Mouse (Mus musculus): ENCODE data around the gene Iqschfp. TPM values are rescaled to one million over a fixed set of nuclear protein-coding genes. Genes with fewer than 3 reads are reported as not detected.

Gene Iqschfp
- total RNA-seq, 2 experiments from 2014 or later, result not detected

DNA sequence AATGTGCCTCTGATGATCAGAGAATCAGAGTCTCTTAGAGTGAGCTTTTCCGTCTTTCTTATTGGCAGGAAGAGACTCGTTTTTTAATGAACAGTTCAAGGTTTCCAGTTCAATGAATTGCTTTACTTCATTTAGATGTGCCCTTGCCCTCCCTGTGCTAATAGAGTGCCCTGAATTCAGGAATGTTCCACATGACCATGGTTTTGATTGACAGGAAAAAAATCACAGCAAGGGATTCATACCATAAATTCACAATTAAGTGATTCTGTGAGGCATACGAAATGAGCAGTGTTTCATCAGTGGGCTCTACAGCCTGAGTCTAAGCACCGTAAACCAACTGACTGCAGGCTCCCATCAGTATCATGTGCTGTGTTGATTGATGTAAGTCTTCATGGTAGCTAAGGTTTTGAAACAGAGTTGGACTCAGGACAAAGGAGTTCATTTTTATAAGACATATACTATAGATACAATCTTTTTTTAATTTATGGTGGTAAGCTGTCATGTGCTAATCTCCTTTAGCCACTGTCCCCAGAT is 312.0 kb downstream of the Iqschfp start:
- no peak for DNase-seq

DNA sequence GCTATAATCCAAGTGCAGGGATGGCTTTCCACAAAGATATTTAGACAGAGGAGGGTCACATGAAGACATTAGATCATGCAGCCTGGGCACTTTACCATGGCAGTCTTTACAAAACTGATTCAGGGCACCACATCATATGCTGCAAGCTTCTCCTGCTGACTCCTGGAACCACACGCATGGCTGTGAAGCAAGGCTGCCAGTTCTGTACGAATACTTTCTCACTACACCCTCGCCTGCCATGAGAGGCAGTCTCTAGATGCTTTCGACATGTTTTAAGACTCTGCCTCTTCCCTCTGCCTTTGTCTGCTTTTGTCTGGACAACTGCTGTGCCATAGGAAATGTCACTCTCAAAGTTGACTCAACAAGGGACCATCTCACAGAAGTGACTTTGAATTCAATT is 318.4 kb downstream of the Iqschfp start:
- no peak for DNase-seq

DNA sequence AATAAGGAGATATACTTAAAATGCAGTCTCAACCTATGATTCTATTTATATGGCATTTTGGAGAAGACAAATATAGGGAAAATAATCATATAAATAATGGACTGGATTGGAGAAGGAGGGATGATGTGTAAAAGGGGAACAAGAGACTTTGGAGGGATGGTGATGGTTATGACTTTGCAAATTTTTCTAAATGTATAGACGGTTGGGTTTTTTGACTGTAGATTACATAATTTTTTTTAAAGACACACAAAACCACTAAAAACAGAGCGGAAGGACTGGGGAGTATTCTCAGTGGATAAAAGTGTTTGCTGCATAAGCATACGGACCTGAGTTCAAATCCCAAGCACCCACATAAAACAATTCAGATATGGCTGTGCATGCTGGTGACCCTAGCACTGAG is 329.4 kb downstream of the Iqschfp start:
- DNase-seq, result no peak

DNA sequence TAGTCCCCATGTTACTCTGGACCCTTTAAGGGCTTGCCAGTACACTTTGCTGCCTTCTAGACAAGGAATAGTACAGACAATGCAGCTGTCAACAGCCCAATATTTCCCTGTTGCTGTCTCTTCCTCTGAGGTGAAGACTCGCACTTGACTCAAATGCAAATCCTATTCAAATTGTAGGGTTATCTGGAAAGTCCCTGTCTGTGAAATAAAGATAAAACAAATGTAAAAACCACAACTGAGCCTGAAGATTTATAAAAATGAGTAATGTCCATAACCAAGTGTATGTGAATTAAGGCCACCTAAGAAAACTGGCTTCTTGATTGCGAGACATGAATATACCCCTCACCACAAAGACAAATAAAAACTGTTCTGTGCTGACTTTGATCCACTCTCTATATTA is 347.9 kb downstream of the Iqschfp start:
- DNase-seq, result no peak

DNA sequence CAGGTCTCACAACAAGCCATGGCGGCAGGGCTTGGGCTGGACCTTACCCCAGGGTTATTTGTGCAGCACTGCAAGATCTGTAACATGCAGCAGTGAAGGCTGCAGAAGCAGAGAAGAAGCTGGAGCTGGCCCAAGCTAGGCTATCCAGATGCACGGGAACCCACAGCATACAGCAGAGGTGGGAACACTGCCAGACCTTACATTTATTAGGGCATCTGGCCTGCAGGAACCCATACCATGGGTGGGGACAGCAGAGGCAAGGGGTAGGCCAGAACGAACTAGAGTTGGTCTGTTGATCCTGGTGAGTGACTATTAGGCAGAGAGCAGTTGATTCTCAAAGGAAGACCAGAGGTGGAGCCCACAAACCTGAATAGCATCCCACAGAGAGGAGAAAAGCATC is 351.2 kb downstream of the Iqschfp start:
- no peak for DNase-seq

DNA sequence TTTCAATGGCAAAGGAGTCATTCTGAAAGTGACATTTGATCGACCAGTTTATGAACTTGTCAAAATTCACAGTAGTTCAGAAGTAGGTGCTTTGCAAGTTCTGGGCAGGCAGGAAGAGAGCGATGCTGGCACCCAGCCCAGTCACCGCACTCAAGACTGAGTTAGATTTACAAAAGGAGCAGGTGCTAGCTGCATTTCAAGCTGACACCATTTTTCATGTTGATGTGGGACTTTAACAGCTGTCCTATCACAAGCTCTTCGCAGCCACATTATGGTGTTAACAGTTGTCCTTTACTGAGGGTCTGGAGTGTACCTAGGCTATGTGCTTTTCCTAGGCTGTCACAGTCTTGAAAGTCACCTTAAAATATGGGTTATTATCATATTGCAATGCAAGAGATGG is 354.1 kb downstream of the Iqschfp start:
- no peak for DNase-seq

DNA sequence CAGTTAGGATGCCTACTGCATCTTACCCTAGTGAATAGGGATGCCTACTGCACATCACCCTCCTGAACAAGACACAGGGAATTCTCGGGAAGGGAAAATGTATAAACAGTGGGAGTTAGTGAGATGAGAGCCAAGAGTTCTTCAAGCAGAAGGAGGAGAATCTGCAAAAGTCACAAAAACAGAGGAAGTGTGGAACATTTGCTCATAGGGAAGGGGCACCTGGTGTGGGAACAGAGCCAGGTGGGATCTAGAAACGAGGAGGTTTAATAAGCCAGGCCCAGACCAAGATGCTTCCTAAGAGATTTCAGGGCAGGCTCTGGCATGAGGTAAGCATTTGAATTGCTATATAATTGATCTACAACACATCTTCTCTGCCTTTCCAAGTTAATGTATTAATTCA is 358.6 kb downstream of the Iqschfp start:
- no peak for DNase-seq

DNA sequence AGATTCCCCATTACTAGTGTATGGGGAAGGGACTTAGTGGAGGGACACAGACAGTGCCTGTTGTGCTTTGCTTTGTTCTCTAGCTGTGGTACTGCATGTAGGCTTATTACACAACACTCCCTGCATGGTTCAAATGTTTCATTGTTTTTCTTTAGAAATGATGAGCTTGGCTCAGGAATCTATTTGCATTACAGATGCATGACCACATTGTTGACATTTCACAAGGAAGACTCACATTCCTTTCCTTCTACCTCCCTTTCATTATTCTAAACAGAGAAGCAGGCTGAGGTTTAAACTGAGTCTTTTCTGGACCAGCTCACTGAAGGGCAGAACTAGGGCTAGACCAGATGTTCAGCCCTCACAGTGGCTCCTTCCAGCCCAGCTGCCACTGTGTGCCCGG is 360.3 kb downstream of the Iqschfp start:
- no peak for DNase-seq

DNA sequence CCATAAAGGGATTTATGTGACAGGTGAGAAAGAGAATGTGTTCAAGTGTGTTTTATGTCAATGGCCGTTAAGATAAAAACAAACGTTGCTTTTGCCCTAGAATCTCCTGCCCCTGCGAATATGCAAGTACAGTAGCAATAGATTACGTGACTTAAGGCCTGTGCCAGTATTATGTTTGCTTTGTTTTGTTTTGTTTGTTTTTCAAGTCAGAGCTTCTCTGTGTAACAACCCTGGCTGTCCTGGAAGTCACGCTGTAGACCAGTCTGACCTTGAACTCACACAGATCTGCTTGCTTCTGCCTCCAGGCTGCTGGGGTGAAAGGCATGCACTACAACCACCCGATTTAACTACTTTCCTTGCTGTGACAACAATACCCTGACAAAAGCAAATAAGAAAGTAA is 370.3 kb downstream of the Iqschfp start:
- no peak for DNase-seq

DNA sequence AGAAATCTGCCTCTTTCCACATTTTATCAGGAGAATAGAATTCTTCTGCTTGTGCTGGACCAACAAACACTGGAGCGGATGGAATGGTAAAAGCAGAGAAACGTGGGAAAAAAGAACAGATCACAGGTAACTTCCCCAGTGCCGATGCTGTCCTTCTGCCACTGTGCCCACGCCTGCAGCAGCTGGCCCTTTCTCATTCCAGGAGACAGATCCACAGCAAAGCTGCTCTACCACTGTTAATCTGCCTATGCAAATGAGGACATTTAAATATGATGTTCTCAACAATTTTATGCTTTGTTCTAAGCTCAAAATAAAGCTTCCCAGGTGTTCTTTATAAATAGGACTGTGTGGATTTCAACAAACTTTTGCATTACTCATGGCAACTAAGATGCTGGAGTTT is 375.9 kb downstream of the Iqschfp start:
- no peak for DNase-seq

DNA sequence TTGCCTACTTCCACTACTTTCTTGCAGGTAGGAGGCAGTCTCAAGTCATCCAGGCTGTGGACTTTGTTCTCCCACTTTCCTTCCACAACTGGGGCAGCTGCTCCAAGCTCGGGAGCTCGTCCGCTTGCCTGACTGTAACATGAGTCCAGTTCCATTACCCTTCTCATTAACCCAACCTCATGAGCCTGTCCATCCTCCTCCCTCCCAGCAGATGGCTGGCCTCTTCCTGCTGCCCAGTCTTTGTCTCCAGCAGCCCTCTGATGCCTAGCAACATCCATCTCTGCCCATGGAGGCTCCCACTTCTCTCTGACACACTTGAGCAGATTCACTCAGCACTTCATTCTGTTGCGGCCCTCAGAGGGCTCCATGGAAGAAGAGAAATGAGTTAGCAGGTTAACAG is 377.2 kb downstream of the Iqschfp start:
- no peak for DNase-seq

DNA sequence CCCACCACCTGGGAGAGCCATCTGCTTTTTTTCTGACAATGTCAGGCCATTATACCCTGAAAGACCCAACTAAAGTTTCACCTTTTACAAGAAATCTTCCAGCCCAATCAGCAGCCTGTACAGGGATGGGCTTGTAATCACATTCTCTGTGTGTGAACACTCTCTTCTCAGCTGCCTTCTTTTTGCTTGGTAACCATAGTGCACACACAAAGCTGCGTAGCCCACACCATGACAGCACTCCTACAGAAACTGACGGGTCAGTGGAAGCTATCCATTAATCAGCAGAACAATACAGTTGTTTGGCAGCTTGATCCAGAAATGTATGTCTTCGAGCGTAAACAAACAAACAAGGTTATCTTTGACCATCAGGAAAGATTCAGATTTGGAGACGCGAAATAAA is 378.2 kb downstream of the Iqschfp start:
- DNase-seq, result no peak

DNA sequence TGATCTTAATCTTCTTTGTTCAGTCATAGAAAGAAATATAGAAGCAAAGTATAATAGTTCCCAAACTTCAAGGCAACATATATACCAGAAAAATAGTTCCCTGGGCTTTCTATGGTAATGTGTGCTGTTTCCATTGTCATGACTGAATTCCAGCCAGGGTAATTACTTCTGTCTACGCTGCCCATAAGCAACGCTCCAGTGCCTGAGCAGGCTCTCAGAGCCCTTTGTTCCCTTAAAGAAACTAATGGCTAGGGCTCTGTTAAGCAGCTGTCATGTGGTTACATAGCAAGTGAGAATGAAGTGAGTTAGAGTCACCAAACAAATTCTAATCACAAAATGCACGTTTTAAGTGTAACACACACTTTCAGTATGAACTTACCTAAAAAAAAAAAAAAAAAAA is 379.4 kb downstream of the Iqschfp start:
- no peak for DNase-seq

DNA sequence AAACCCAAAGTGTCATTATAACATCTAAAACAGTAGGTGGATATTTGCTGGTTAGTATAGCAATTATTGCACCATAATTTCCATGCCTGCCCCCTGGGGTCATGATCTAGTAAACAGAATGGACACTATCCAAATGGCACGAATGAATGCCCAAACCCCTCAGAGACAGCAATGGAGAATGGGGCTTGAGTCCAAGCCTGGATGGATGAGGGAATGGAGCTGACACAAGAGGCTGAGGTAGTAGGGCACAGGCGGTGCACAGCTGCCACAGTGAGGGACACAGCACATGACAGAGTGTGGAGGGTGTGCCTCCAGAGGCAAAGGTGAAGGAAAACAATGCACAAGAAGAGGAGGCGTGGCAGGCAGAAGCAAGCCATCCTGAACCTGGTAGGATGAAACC is 379.8 kb downstream of the Iqschfp start:
- DNase-seq, result no peak

DNA sequence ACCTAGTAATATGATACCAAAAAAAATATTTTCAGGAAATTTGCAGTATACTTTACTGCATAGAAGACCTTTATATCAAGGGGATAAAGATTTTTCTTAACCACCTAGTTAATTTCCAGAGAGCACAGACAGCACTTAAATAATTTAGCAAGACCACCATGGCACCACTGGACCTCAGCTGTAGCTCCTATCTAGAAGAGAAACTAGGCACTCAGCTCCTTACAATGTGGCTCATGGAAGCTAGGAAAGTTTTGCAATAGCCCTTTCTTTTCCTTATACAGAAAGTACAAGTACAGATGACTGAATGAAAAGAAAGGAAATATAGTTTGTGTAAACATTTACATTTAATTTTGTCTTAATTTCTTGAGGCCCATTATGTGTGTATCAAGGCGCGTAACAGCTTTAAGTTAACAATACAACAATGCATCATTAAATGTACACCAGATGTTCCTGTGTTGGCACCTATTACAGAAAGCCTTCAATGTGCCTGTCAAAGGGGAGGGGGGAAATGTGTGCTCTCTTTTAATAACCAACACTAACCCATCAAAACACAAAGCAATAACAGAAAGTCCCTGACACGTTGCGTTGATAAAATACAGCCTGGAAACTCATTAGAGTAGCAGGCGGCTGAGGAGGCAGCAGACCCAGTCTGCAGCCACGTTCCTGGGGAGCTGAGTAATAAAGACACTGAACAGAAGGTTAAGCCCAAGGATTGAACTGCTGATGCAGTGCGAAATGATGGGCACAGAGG is 391.0 kb downstream of the Iqschfp start:
- DNase-seq, result no peak

DNA sequence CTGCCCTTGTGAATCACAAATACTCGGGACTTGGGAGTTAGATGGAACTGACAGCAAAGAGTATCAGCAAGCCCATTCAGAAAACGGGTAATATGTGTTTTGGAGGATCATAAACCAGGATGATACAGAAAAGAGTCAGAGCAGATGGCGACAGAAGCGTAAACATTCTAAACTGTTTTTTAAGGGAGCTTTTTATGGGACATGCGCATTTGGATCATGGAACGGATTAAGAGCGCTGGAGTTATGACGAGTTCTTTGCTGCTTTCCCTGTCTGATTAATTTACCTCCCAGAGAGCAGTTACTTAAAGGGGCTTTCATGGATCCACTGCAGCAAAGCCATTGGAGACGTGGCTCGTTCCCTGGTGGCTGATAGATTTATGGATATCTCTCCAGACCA is 391.6 kb downstream of the Iqschfp start:
- DNase-seq, result no peak

DNA sequence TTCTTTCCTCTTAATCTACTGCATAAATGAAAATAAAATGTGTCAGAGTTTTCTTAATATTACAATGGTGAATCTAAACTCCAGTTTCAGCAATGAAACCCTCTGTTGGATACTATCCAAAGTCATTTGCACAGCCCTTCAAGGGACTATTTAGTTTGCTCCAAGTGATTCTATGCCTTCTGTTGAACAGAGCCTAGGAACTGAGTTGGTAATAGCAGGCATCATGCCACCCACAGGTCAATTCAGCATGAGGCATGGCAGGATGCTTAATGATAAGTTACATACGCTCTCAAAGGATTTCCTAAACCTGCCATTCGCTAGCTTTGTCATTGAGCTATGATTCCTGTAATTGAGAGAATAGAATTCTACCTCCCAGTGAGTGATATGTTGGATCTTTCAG is 392.5 kb downstream of the Iqschfp start:
- DNase-seq, result no peak

DNA sequence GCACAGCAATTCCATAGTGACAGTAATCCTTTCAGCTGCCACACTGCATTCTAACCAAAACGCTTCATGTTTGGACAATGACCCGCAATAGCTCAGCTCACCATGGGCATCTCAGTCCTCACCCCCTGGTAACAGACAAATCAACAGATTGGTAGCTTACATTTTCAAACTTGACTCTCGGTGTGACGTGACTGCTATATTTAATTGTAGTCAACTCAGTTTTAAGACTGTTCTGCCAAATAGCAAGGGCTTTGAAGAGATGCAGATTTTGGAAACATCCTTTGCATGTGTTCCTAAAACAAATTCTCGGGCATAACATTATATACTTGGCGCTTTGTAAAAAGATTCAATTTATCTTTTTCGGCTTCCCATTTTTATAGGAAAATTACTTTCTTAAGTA is 404.7 kb downstream of the Iqschfp start:
- no peak for DNase-seq

DNA sequence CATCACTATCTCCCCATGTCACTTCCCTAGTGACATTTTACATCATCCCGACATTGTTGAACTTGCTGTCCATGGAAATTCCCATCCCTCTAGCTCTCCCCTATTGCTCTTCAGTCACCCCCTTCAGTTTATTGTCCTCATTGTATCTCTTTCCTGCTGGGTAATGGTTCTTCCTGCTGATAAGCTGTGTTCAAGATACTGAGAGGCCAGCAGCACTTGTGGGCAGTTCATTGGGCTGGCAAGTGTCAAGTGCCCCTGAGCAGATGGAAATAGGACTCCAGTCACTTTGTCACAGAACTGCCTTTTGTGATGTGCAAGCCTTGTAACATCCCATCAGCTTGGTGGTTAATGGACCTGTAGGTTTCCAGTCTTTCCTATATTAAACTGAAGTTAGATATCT is 413.6 kb downstream of the Iqschfp start:
- DNase-seq, result no peak

DNA sequence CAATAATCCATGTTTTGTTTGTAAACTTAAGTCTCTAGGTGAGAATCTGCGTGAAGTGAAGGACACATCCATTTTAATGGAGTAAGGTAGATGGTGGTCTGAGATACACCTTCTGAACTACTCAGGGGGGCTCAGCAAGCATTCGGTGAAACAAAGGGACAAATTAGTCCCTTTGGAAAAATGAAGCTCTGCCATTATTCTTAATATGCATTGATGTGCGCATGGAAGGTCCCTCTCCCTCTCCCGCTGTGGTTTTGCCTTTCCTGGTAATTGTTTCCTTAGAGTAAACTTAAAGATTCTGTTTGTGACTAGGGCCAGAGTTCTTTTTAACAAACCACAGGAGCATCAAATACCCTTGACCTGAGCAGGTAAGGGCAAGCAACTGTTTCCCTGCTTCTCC is 414.7 kb downstream of the Iqschfp start:
- DNase-seq, result no peak

DNA sequence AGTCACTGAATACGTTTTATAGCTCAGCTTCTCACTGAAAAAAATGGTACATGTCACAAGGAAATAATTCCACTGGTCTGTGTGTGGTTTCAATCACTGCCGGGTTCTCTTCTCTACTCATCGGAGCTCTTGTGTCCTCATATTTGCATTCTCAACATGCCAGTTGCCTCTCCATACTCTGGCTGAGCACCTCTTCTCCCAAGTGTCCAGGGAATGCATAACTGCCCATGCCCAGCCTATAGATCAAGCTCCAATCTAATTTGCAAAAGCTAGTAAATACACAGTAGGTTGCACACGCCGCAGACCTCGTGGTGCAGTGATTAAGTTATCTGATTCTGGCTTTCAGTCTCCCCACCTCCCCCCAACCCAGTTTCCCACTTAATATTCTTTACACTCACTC is 433.5 kb downstream of the Iqschfp start:
- DNase-seq, result no peak

DNA sequence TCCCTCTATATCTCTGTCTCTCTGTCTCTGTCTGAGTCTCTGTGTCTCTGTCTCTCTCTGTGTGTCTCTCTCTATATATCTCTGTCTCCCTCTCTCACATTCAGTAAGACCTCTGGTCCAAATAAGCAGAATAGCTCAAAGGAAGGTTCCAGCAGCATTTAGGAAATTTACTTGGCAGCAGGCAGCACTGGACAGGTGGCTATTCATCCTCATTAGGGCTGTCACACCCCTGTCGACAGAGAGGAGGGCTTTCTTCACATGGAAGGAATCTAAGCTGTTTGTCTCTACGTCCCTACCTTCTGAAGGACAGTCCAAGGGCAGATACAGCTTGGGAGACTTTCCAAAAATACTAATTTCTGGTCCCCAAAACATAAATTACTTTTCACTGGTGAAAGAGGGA is 440.5 kb downstream of the Iqschfp start:
- no peak for DNase-seq

DNA sequence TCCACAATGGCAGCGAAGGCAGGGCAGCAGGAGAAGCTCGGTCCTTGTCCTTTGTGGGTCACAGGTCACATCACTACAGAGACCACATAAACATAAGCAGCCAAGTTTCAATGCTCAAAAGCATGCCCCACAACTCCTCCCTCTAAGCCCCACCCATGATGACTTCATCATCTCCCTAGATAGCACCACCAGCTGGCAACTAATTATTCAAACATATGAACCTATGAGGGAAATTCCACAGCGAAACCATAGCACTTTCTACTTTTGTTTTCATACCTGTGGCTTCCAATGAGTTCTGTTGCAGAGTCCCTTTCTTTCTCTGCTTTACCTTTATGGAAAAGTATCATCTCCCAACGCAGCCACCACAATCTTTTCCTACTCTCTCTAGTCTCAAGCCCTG is 443.5 kb downstream of the Iqschfp start:
- no peak for DNase-seq

DNA sequence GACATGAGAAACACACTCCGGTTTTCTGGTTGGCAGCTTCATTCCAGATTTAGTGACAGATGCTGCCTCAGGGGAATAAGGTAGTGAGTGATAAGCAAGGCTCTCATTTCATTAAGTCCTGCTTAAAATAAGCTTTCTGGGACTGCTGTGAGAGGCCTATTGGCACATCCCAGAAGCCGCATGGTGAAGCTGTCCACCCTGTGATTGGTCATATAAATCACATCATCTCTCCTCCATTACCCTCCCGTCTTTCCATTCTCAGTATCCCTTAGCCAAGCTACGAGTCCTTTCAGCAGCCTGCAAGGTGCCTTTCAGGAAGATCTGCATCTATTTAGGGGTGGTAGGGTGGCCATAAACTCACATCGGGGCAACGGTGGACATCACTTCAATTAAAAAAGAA is 458.6 kb downstream of the Iqschfp start:
- DNase-seq, result no peak

DNA sequence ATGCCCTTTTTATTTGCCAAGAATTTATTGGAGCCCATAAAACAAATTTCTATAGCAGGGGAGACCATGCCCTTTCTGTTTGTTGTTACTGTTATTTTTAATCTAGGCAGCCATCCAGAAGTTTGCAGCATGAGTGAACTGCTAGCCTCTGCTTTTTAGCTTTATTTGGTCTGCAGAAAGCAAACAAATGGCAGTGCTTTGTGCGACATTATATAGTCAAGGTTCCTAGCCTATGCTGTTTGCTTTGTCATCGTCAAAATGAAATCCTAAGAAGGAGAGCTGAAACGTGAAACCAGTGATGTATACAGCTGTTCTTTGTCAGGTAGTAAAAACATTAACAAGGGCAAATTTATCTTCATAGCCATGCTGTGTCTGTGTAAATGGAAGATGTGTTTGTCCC is 459.4 kb downstream of the Iqschfp start:
- DNase-seq, result no peak
